Mouse (Mus musculus) forebrain, embryonic 11.5 days (tissue): ENCODE measurements around the gene Pan2. TPM values are rescaled to one million over a fixed set of nuclear protein-coding genes. Genes with fewer than 3 reads are reported as not detected.
A peak's percentile ranks its signal among the peaks of the same experiment; 100 is the strongest.

Source experiments
- ATAC-seq: fragments of 200-750 bp; cut with Nextera tagmentation; replicated peaks from 2 replicates; pipeline ENCODE4 v1.8.0; 2017; ENCODE audit warnings: moderate TSS enrichment; ENCODE audit not compliant: low FRiP score
- DNase-seq: peaks from one replicate; pipeline ENCODE4 v3.0.0-alpha.2; 2017; ENCODE audit warnings: low spot score
- H3K27ac ChIP-seq: fragments of 300-500 bp; sonication (generic); 2 replicates; pipeline ENCODE4 v1.5.1; 2014; ENCODE audit warnings: low read depth, low read length
- H3K27me3 ChIP-seq: fragments of 300-500 bp; sonication (generic); 2 replicates; pipeline ENCODE4 v1.6.1; 2014; ENCODE audit warnings: mild to moderate bottlenecking, low read length, mixed read lengths; ENCODE audit not compliant: control insufficient read depth, insufficient read depth
- H3K36me3 ChIP-seq: fragments of 300-500 bp; sonication (generic); 2 replicates; pipeline ENCODE4 v1.6.1; 2014; ENCODE audit warnings: mild to moderate bottlenecking, low read length, moderate library complexity, mixed read lengths; ENCODE audit not compliant: control insufficient read depth, insufficient read depth
- H3K4me1 ChIP-seq: fragments of 300-500 bp; sonication (generic); replicated peaks from 2 replicates; pipeline ENCODE4 v1.6.1; 2014; ENCODE audit warnings: low read length, mixed read lengths; ENCODE audit not compliant: control insufficient read depth, insufficient read depth
- H3K4me2 ChIP-seq: fragments of 300-500 bp; sonication (generic); 2 replicates; pipeline ENCODE4 v1.6.1; 2014; ENCODE audit warnings: low read depth, mild to moderate bottlenecking, low read length, moderate library complexity, mixed read lengths; ENCODE audit not compliant: severe bottlenecking
- H3K4me3 ChIP-seq: fragments of 300-500 bp; sonication (generic); 2 replicates; pipeline ENCODE4 v1.5.1; 2014; ENCODE audit warnings: low read depth, low read length
- H3K9ac ChIP-seq: fragments of 300-500 bp; sonication (generic); 2 replicates; pipeline ENCODE4 v1.6.1; 2014; ENCODE audit warnings: low read length
- H3K9me3 ChIP-seq: fragments of 300-500 bp; sonication (generic); 2 replicates; pipeline ENCODE4 v1.6.1; 2016; ENCODE audit warnings: low read length, mixed read lengths; ENCODE audit not compliant: control insufficient read depth
- WGBS: fragments of 180-500 bp; shearing (Covaris S2); extraction: QIAGEN DNeasy Blood & Tissue Kit; methylation state at CpG from one replicate; pipeline ENCODE4 v1.1.7; 2014; 5-methylcytosine and 5-hydroxymethylcytosine counted together
- polyA plus RNA-seq: library from polyadenylated mRNA; unstranded; fragments of >200 nt; fragmentation: Nextera tagmentation; extraction: Ambion mirVana; gene quantifications from 2 replicates; pipeline ENCODE4 v1.2.1, GENCODE M21; 2014

Pan2 gene
- polyA plus RNA-seq, 1 experiment from 2014 or later = 46.1 TPM

- 87% methylated on average over 11 of the region's 11 CpGs for WGBS
- H3K9me3 ChIP-seq = no peaks in the 10 kb centered on the region
- H3K27ac ChIP-seq = no peak overlapping the region
- no peak for DNase-seq
- H3K4me1 ChIP-seq = peaks cover 2% of the 10 kb centered on the region; the same call in 1 of the 2 replicates
- no peak overlapping the region for H3K4me2 ChIP-seq
- no peak for ATAC-seq
- no peaks in the 10 kb centered on the region for H3K36me3 ChIP-seq
- H3K27me3 ChIP-seq = no peaks in the 10 kb centered on the region
- no peak overlapping the region for H3K4me3 ChIP-seq
- no peak overlapping the region for H3K9ac ChIP-seq
Measured at GRCm38 (mm10) chr10:128297622-128298021, 5.5 kb upstream of the Pan2 start.

- WGBS = 76% methylated on average over 6 of the region's 6 CpGs
- ATAC-seq (no peak), DNase-seq (no peak)
- Histone ChIP-seq H3K27ac (no peak overlapping the region), H3K9ac (no peak overlapping the region), H3K4me1 (peaks cover 2% of the 10 kb centered on the region; the same call in 1 of the 2 replicates), H3K4me3 (no peak overlapping the region), H3K27me3 (no peaks in the 10 kb centered on the region), H3K9me3 (no peaks in the 10 kb centered on the region), H3K4me2 (no peak overlapping the region), H3K36me3 (no peaks in the 10 kb centered on the region)
Measured at GRCm38 (mm10) chr10:128298243-128298642, 4.9 kb upstream of the Pan2 start.

GRCm38 (mm10) chr10:128298702-128299171 is 4.4 kb upstream of the Pan2 start, which contains the start of gene Il23a:
TSS of gene Il23a (minus strand) at chr10:128298752.
- Histone ChIP-seq H3K4me2 (no peak within 1 kb of the TSS), H3K4me1 (peaks cover 2% of the 10 kb centered on the region; the same call in 1 of the 2 replicates), H3K4me3 (no peak within 1 kb of the TSS), H3K9me3 (no peaks in the 10 kb centered on the region), H3K27ac (no peak within 1 kb of the TSS), H3K36me3 (no peaks in the 10 kb centered on the region), H3K27me3 (no peaks in the 10 kb centered on the region), H3K9ac (no peak within 1 kb of the TSS)
- no peak for ATAC-seq
- 82% methylated on average over 11 of the region's 11 CpGs for WGBS
- no peak for DNase-seq

GRCm38 (mm10) chr10:128302357-128302756 is 778 bp upstream of the Pan2 start:
- Histone ChIP-seq H3K4me3 (peak overlapping the region; percentile 57), H3K9me3 (no peaks in the 10 kb centered on the region), H3K27ac (no peak overlapping the region; the same call in 1 of the 2 replicates), H3K27me3 (no peaks in the 10 kb centered on the region), H3K36me3 (no peaks in the 10 kb centered on the region), H3K4me1 (peaks cover 9% of the 10 kb centered on the region), H3K4me2 (peak overlapping the region; percentile 92), H3K9ac (peak overlapping the region; percentile 91)
- ATAC-seq = no peak
- 32% methylated on average over 3 of the region's 3 CpGs for WGBS
- no peak for DNase-seq

- peak; percentile 58 for ATAC-seq
- Histone ChIP-seq H3K27ac (peak overlapping the region; percentile 84), H3K4me3 (peak overlapping the region; percentile 57)
Measured at GRCm38 (mm10) chr10:128302785-128303125, 380 bp upstream of the Pan2 start.

GRCm38 (mm10) chr10:128309654-128310053 is 6.5 kb downstream of the Pan2 start:
- peaks cover 3% of the 10 kb centered on the region; the same call in 1 of the 2 replicates for H3K36me3 ChIP-seq

More at GRCm38 (mm10) chr10:128302785-128303125, 380 bp upstream of the Pan2 start:
- Histone ChIP-seq H3K36me3 (no peaks in the 10 kb centered on the region), H3K9me3 (no peaks in the 10 kb centered on the region), H3K4me2 (peak overlapping the region; percentile 92), H3K9ac (peak overlapping the region; percentile 91), H3K4me1 (peaks cover 9% of the 10 kb centered on the region), H3K27me3 (no peaks in the 10 kb centered on the region)
- WGBS = under 1% methylated on average over 9 of the region's 9 CpGs
- no peak for DNase-seq

GRCm38 (mm10) chr10:128310177-128310576 is 7.0 kb downstream of the Pan2 start:
- DNase-seq = no peak
- WGBS = 88% methylated on average over 11 of the region's 11 CpGs

More at GRCm38 (mm10) chr10:128309654-128310053, 6.5 kb downstream of the Pan2 start:
- no peak overlapping the region for H3K4me2 ChIP-seq
- WGBS = 90% methylated on average over 7 of the region's 7 CpGs
- DNase-seq = no peak
- no peak overlapping the region for H3K27ac ChIP-seq
- ATAC-seq = no peak
- H3K9me3 ChIP-seq = no peaks in the 10 kb centered on the region
- H3K9ac ChIP-seq = no peak overlapping the region
- H3K4me1 ChIP-seq = no peaks in the 10 kb centered on the region
- H3K27me3 ChIP-seq = no peaks in the 10 kb centered on the region
- H3K4me3 ChIP-seq = no peak overlapping the region

GRCm38 (mm10) chr10:128310902-128311301 is 7.8 kb downstream of the Pan2 start:
- Histone ChIP-seq H3K4me1 (no peaks in the 10 kb centered on the region), H3K27ac (no peak overlapping the region), H3K27me3 (no peaks in the 10 kb centered on the region), H3K36me3 (peaks cover 3% of the 10 kb centered on the region; the same call in 1 of the 2 replicates), H3K4me3 (no peak overlapping the region), H3K4me2 (no peak overlapping the region), H3K9me3 (no peaks in the 10 kb centered on the region), H3K9ac (no peak overlapping the region)
- ATAC-seq (no peak), DNase-seq (no peak)
- 88% methylated on average over 4 of the region's 4 CpGs for WGBS

More at GRCm38 (mm10) chr10:128310177-128310576, 7.0 kb downstream of the Pan2 start:
- Histone ChIP-seq H3K27me3 (no peaks in the 10 kb centered on the region), H3K9me3 (no peaks in the 10 kb centered on the region), H3K4me1 (no peaks in the 10 kb centered on the region), H3K4me2 (no peak overlapping the region), H3K36me3 (peaks cover 3% of the 10 kb centered on the region; the same call in 1 of the 2 replicates), H3K9ac (no peak overlapping the region), H3K4me3 (no peak overlapping the region), H3K27ac (no peak overlapping the region)
- ATAC-seq = no peak

GRCm38 (mm10) chr10:128315578-128315977 is 12.4 kb downstream of the Pan2 start:
- H3K9ac ChIP-seq = no peak overlapping the region
- DNase-seq (no peak), ATAC-seq (no peak)
- H3K36me3 ChIP-seq = peaks cover 10% of the 10 kb centered on the region; the same call in 1 of the 2 replicates
- 94% methylated on average over 8 of the region's 8 CpGs for WGBS
- H3K9me3 ChIP-seq = no peaks in the 10 kb centered on the region
- no peak overlapping the region for H3K27ac ChIP-seq
- no peak overlapping the region for H3K4me3 ChIP-seq
- H3K4me1 ChIP-seq = no peaks in the 10 kb centered on the region
- no peak overlapping the region for H3K4me2 ChIP-seq
- no peaks in the 10 kb centered on the region for H3K27me3 ChIP-seq
